Mouse (Mus musculus) limb, embryonic 10.5 days (tissue): ENCODE measurements around the gene Gm4707. TPM values are rescaled to one million over a fixed set of nuclear protein-coding genes. Genes with fewer than 3 reads are reported as not detected.
"Not testable (repeated sequence)": the region's sequence is repeated elsewhere in the genome, so short reads cannot be mapped to it uniquely, and the experiment has no call there.

Source experiments
- DNase-seq: peaks from one replicate; pipeline ENCODE4 v3.0.0-alpha.2; 2017; ENCODE audit warnings: low spot score
- H3K27ac ChIP-seq: fragments of 300-500 bp; sonication (generic); 2 replicates; pipeline ENCODE4 v1.5.1; 2016; ENCODE audit warnings: mild to moderate bottlenecking
- H3K27me3 ChIP-seq: fragments of 300-500 bp; sonication (generic); 2 replicates; pipeline ENCODE4 v1.6.1; 2016; ENCODE audit warnings: low read depth, mild to moderate bottlenecking; ENCODE audit not compliant: poor library complexity, severe bottlenecking
- H3K36me3 ChIP-seq: fragments of 300-500 bp; sonication (generic); 2 replicates; pipeline ENCODE4 v1.6.1; 2016; ENCODE audit warnings: mild to moderate bottlenecking, moderate library complexity
- H3K4me1 ChIP-seq: fragments of 300-500 bp; sonication (generic); 2 replicates; pipeline ENCODE4 v1.6.1; 2016
- H3K4me3 ChIP-seq: fragments of 300-500 bp; sonication (generic); 2 replicates; pipeline ENCODE4 v1.5.1; 2016; ENCODE audit warnings: mild to moderate bottlenecking, moderate library complexity
- H3K9me3 ChIP-seq: fragments of 300-500 bp; sonication (generic); replicated peaks from 2 replicates; pipeline ENCODE4 v1.6.1; 2016; ENCODE audit warnings: mild to moderate bottlenecking
- WGBS: fragments of 180-500 bp; shearing (Covaris S2); methylation state at CpG from one replicate; pipeline ENCODE4 v1.1.7; 2016; 5-methylcytosine and 5-hydroxymethylcytosine counted together
- polyA plus RNA-seq: library from polyadenylated mRNA; unstranded; fragments of >200 nt; fragmentation: Nextera tagmentation; extraction: Ambion mirVana; gene quantifications from 2 replicates; pipeline ENCODE4 v1.2.1, GENCODE M21; 2016

The Gm4707 gene
- polyA plus RNA-seq, 1 experiment from 2014 or later = 5.1 TPM

- no peaks in the 10 kb centered on the region for H3K9me3 ChIP-seq
- 0 out of 2 replicates have a peak, but pooled peaks cover 3% of the 10 kb centered on the region for H3K36me3 ChIP-seq
- no peak overlapping the region; the same call in none of the 2 replicates for H3K27ac ChIP-seq
- DNase-seq = no peak
- peaks cover 31% of the 10 kb centered on the region for H3K4me1 ChIP-seq
- H3K4me3 ChIP-seq = peak overlapping the region; percentile 85
- 67% methylated on average over 7 of the region's 7 CpGs for WGBS
- no peaks in the 10 kb centered on the region for H3K27me3 ChIP-seq
Observed at GRCm38 (mm10) chr17:71476346-71477020, 16.8 kb upstream of the Gm4707 start.

- H3K4me3 ChIP-seq = peak overlapping the region; percentile 85
- under 1% methylated on average over 31 of the region's 31 CpGs for WGBS
- no peaks in the 10 kb centered on the region for H3K9me3 ChIP-seq
- H3K36me3 ChIP-seq = 0 out of 2 replicates have a peak, but pooled peaks cover 3% of the 10 kb centered on the region
- H3K27ac ChIP-seq = peak overlapping the region; percentile 99
- DNase-seq = no peak
- H3K4me1 ChIP-seq = peaks cover 28% of the 10 kb centered on the region
- H3K27me3 ChIP-seq = no peaks in the 10 kb centered on the region
Observed at GRCm38 (mm10) chr17:71475705-71476089, 16.0 kb upstream of the Gm4707 start.

GRCm38 (mm10) chr17:71474762-71475704 is 15.3 kb upstream of the Gm4707 start, which contains the start of gene Smchd1:
Gene Smchd1 (minus strand): TSS chr17:71475343.
- Histone ChIP-seq H3K27ac (peak within 1 kb of the TSS; percentile 99), H3K4me1 (peaks cover 21% of the 10 kb centered on the region), H3K4me3 (peak within 1 kb of the TSS; percentile 85), H3K27me3 (no peaks in the 10 kb centered on the region), H3K9me3 (no peaks in the 10 kb centered on the region), H3K36me3 (0 out of 2 replicates have a peak, but pooled peaks cover 3% of the 10 kb centered on the region)
- DNase-seq = peak; percentile 96
- under 1% methylated on average over 104 of the region's 109 CpGs for WGBS

GRCm38 (mm10) chr17:71474128-71474527 is 14.4 kb upstream of the Gm4707 start:
- peak overlapping the region; percentile 99 for H3K27ac ChIP-seq
- no peaks in the 10 kb centered on the region for H3K27me3 ChIP-seq
- 20% methylated on average over 8 of the region's 8 CpGs for WGBS
- peak overlapping the region; percentile 85 for H3K4me3 ChIP-seq
- peaks cover 17% of the 10 kb centered on the region for H3K4me1 ChIP-seq
- no peaks in the 10 kb centered on the region for H3K9me3 ChIP-seq
- no peak for DNase-seq
- 0 out of 2 replicates have a peak, but pooled peaks cover 3% of the 10 kb centered on the region for H3K36me3 ChIP-seq

GRCm38 (mm10) chr17:71471261-71471660 is 11.5 kb upstream of the Gm4707 start:
- H3K27me3 ChIP-seq = no peaks in the 10 kb centered on the region
- 0 out of 2 replicates have a peak, but pooled peaks cover 3% of the 10 kb centered on the region for H3K36me3 ChIP-seq

GRCm38 (mm10) chr17:71460312-71460711 is 594 bp upstream of the Gm4707 start:
- Histone ChIP-seq H3K4me1 (no peaks in the 10 kb centered on the region), H3K27ac (no peak overlapping the region), H3K27me3 (no peaks in the 10 kb centered on the region), H3K9me3 (no peaks in the 10 kb centered on the region), H3K4me3 (no peak overlapping the region), H3K36me3 (peaks cover 89% of the 10 kb centered on the region)
- WGBS = 96% methylated on average over 3 of the region's 3 CpGs
- DNase-seq = no peak

More at GRCm38 (mm10) chr17:71471261-71471660, 11.5 kb upstream of the Gm4707 start:
- DNase-seq = no peak
- Histone ChIP-seq H3K4me1 (peaks cover 10% of the 10 kb centered on the region), H3K27ac (no peak overlapping the region), H3K4me3 (no peak overlapping the region), H3K9me3 (no peaks in the 10 kb centered on the region)
- 85% methylated on average over 2 of the region's 2 CpGs for WGBS

GRCm38 (mm10) chr17:71457361-71457760 is 2.4 kb downstream of the Gm4707 start:
- H3K4me1 ChIP-seq = not testable (repeated sequence)
- H3K36me3 ChIP-seq = peaks cover 84% of the 10 kb centered on the region
- WGBS = 90% methylated on average over 6 of the region's 6 CpGs

GRCm38 (mm10) chr17:71445191-71445590 is 14.5 kb downstream of the Gm4707 start:
- Histone ChIP-seq H3K27me3 (no peaks in the 10 kb centered on the region), H3K4me3 (no peak overlapping the region), H3K4me1 (no peaks in the 10 kb centered on the region), H3K9me3 (no peaks in the 10 kb centered on the region), H3K27ac (no peak overlapping the region), H3K36me3 (peaks cover 79% of the 10 kb centered on the region)
- 95% methylated on average over 6 of the region's 6 CpGs for WGBS
- no peak for DNase-seq

More at GRCm38 (mm10) chr17:71457361-71457760, 2.4 kb downstream of the Gm4707 start:
- not testable (repeated sequence) for H3K9me3 ChIP-seq, H3K4me3 ChIP-seq, DNase-seq, H3K27me3 ChIP-seq, H3K27ac ChIP-seq

GRCm38 (mm10) chr17:71444718-71445117 is 15.0 kb downstream of the Gm4707 start:
- H3K27me3 ChIP-seq = no peaks in the 10 kb centered on the region
- H3K36me3 ChIP-seq = peaks cover 80% of the 10 kb centered on the region
- H3K4me1 ChIP-seq = no peaks in the 10 kb centered on the region
- H3K27ac ChIP-seq = no peak overlapping the region
- 90% methylated on average over 2 of the region's 2 CpGs for WGBS
- DNase-seq = no peak
- no peaks in the 10 kb centered on the region for H3K9me3 ChIP-seq
- no peak overlapping the region for H3K4me3 ChIP-seq

GRCm38 (mm10) chr17:71444126-71444525 is 15.6 kb downstream of the Gm4707 start:
- DNase-seq = no peak
- Histone ChIP-seq H3K36me3 (peaks cover 79% of the 10 kb centered on the region), H3K9me3 (no peaks in the 10 kb centered on the region), H3K4me1 (no peaks in the 10 kb centered on the region), H3K4me3 (no peak overlapping the region), H3K27ac (no peak overlapping the region), H3K27me3 (no peaks in the 10 kb centered on the region)
- WGBS = 96% methylated on average over 3 of the region's 3 CpGs

GRCm38 (mm10) chr17:71443273-71443672 is 16.4 kb downstream of the Gm4707 start:
- no peaks in the 10 kb centered on the region for H3K4me1 ChIP-seq
- no peaks in the 10 kb centered on the region for H3K27me3 ChIP-seq
- no peak overlapping the region for H3K4me3 ChIP-seq
- 96% methylated on average over 6 of the region's 6 CpGs for WGBS
- H3K9me3 ChIP-seq = no peaks in the 10 kb centered on the region
- no peak for DNase-seq
- H3K27ac ChIP-seq = no peak overlapping the region
- H3K36me3 ChIP-seq = peaks cover 73% of the 10 kb centered on the region

- H3K4me1 ChIP-seq, H3K27ac ChIP-seq, H3K27me3 ChIP-seq, DNase-seq, H3K9me3 ChIP-seq, H3K4me3 ChIP-seq: not testable (repeated sequence)
- 94% methylated on average over 2 of the region's 2 CpGs for WGBS
- H3K36me3 ChIP-seq = peaks cover 83% of the 10 kb centered on the region
Observed at GRCm38 (mm10) chr17:71422502-71422901, 37.2 kb downstream of the Gm4707 start.

GRCm38 (mm10) chr17:71419448-71419847 is 40.3 kb downstream of the Gm4707 start:
- not testable (repeated sequence) for DNase-seq, H3K27ac ChIP-seq, H3K27me3 ChIP-seq, H3K4me1 ChIP-seq, H3K4me3 ChIP-seq, H3K9me3 ChIP-seq
- H3K36me3 ChIP-seq = peaks cover 88% of the 10 kb centered on the region
- WGBS = 87% methylated on average over 5 of the region's 5 CpGs
